Mouse (Mus musculus) myocyte (in vitro differentiated cells): ENCODE data around the gene Scd2. TPM values are rescaled to one million over a fixed set of nuclear protein-coding genes. Genes with fewer than 3 reads are reported as not detected.

ENCODE experiments used
- H3K27me3 ChIP-seq: one replicate; pipeline ENCODE4 v1.6.1; 2011; ENCODE audit not compliant: control insufficient read depth, insufficient read depth, insufficient read length
- H3K36me3 ChIP-seq: one replicate; pipeline ENCODE4 v1.6.1; 2011; ENCODE audit not compliant: control insufficient read depth, insufficient read depth
- H3K4me2 ChIP-seq: one replicate; pipeline ENCODE4 v1.6.1; 2011; ENCODE audit warnings: low read depth, control low read depth
- H3K4me3 ChIP-seq: one replicate; pipeline ENCODE4 v1.5.1; 2011; ENCODE audit warnings: mild to moderate bottlenecking, control low read depth, moderate library complexity
- H3K79me2 ChIP-seq: one replicate; pipeline ENCODE4 v1.6.1; 2011; ENCODE audit not compliant: control insufficient read depth, insufficient read depth
- H3ac ChIP-seq: one replicate; pipeline ENCODE4 v1.6.1; 2011; ENCODE audit not compliant: control insufficient read depth, insufficient read length
- CEBPB ChIP-seq: IDR thresholded peaks from 2 replicates; pipeline ENCODE4 v1.6.1; 2011; ENCODE audit warnings: mild to moderate bottlenecking, moderate library complexity; ENCODE audit not compliant: poor library complexity, insufficient read depth, severe bottlenecking
- E2F4 ChIP-seq: IDR thresholded peaks from one replicate; pipeline ENCODE4 v1.6.1; 2011; ENCODE audit warnings: mild to moderate bottlenecking, control low read depth, moderate library complexity; ENCODE audit not compliant: insufficient read depth
- MAX ChIP-seq: IDR thresholded peaks from one replicate; pipeline ENCODE4 v1.6.1; 2011; ENCODE audit warnings: low read depth, mild to moderate bottlenecking, control low read depth
- MYOD1 ChIP-seq, 3 experiments: IDR thresholded peaks; one replicate each; pipeline ENCODE4 v1.6.1; 2011; ENCODE audit warnings: control low read depth in 2 of 3, low read depth in 2 of 3, mild to moderate bottlenecking in 2 of 3, moderate library complexity in 1 of 3; ENCODE audit not compliant: insufficient read length in 2 of 3, control insufficient read depth in 1 of 3
- MYOG ChIP-seq, 3 experiments: IDR thresholded peaks; one replicate each; pipeline ENCODE4 v1.6.1; 2011; ENCODE audit warnings: control low read depth in 2 of 3, low read depth in 2 of 3, mild to moderate bottlenecking in 2 of 3; ENCODE audit not compliant: insufficient read length in 2 of 3, control insufficient read depth in 1 of 3, insufficient read depth in 1 of 3
- POLR2A ChIP-seq: IDR thresholded peaks from one replicate; pipeline ENCODE4 v1.6.1; 2011; ENCODE audit warnings: low read depth, mild to moderate bottlenecking, control low read depth, moderate library complexity; ENCODE audit not compliant: insufficient read length
- POLR2AphosphoS2 ChIP-seq: IDR thresholded peaks from one replicate; pipeline ENCODE4 v1.6.1; 2011; ENCODE audit warnings: low read depth, control low read depth; ENCODE audit not compliant: insufficient read length
- REST ChIP-seq: IDR thresholded peaks from one replicate; pipeline ENCODE4 v1.6.1; 2011; ENCODE audit warnings: mild to moderate bottlenecking, control low read depth, moderate library complexity; ENCODE audit not compliant: insufficient read depth, insufficient read length
- SRF ChIP-seq: IDR thresholded peaks from one replicate; pipeline ENCODE4 v1.6.1; 2011; ENCODE audit warnings: low read depth; ENCODE audit not compliant: control insufficient read depth, insufficient read length
- TCF12 ChIP-seq: IDR thresholded peaks from one replicate; pipeline ENCODE4 v1.6.1; 2011; ENCODE audit warnings: mild to moderate bottlenecking, control low read depth; ENCODE audit not compliant: poor library complexity, insufficient read depth, severe bottlenecking
- TCF3 ChIP-seq: IDR thresholded peaks from one replicate; pipeline ENCODE4 v1.6.1; 2011; ENCODE audit warnings: low read depth, control low read depth; ENCODE audit not compliant: insufficient read length
- USF1 ChIP-seq: IDR thresholded peaks from one replicate; pipeline ENCODE4 v1.6.1; 2011; ENCODE audit warnings: low read depth, mild to moderate bottlenecking, control low read depth, moderate library complexity
- polyA plus RNA-seq: library from polyadenylated mRNA; unstranded; fragments of >200 nt; fragmentation: generic; extraction: Trizol; gene quantifications from one replicate; pipeline ENCODE4 v1.2.1, GENCODE M21; 2012; ENCODE audit warnings: missing spikeins

Gene Scd2
- polyA plus RNA-seq, 1 experiment, result 868 TPM

DNA sequence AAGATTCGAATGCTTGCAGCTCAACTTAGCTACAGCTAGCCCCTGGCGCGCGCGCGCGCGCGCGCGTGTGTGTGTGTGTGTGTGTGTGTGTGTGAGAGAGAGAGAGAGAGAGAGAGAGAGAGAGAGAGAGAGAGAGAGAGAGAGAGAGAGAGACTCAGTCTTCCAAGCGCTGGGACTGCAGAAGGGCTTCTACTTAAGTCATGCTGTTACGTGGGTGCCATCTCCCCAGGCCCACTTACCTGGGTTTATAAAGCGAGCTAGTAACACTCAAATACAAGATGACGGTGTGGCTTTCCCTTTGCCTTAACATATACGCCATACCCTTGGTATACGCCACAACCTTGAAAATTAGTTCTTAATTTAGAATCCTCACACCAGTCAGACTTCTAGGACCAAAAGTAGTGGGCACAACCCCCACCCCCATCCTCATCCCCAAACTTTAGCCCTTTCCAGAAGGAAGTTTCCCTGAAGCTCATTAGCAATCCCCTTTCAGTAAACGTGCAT lies 25.9 kb upstream of the Scd2 start:
- Histone ChIP-seq H3K79me2 (no peaks in the 10 kb centered on the region), H3K36me3 (no peaks in the 10 kb centered on the region), H3ac (no peak overlapping the region), H3K4me3 (no peak overlapping the region), H3K4me2 (peak overlapping the region; percentile 70), H3K27me3 (no peaks in the 10 kb centered on the region)
- TF ChIP-seq MYOD1 (IDR thresholded peaks at IDR 0.05; ENCODE audit: control insufficient read depth in 1 of 3, insufficient read length in 2 of 3, low read depth in 2 of 3) (no peak), TCF3 (no peak), USF1 (no peak), POLR2AphosphoS2 (no peak), E2F4 (no peak), MYOG (IDR thresholded peaks at IDR 0.05; ENCODE audit: control insufficient read depth in 1 of 3, insufficient read depth in 1 of 3, insufficient read length in 2 of 3, low read depth in 2 of 3) (no peak), CEBPB (no peak), SRF (no peak), MAX (no peak), POLR2A (no peak), REST (no peak)

DNA sequence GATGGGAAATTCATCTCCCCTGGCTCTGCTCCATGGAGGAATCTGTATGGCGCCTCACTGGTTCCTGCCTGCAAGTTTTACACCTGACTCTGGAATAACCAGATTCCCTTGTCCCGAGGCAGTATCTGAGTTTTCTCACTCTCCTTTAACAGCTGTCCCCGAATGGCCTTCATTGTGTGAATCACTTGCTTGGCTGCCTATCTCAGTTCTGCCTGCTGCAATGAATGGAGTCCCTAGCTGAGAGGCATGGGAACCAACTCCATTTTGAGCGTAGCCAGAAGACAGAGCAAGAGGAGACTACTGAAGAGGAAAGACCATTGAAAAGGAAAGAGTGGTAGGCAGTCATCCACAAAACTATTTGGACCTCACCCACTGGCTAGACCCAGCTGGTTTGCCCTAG lies 19.8 kb upstream of the Scd2 start:
- no peak for TF ChIP-seq POLR2A
- no peak for TF ChIP-seq TCF3
- no peak for TF ChIP-seq CEBPB
- TF ChIP-seq SRF, result no peak
- no peak for TF ChIP-seq MYOG (IDR thresholded peaks at IDR 0.05; ENCODE audit: control insufficient read depth in 1 of 3, insufficient read depth in 1 of 3, insufficient read length in 2 of 3, low read depth in 2 of 3)
- TF ChIP-seq MYOD1 (IDR thresholded peaks at IDR 0.05; ENCODE audit: control insufficient read depth in 1 of 3, insufficient read length in 2 of 3, low read depth in 2 of 3), result no peak
- TF ChIP-seq TCF12, result no peak
- no peak for TF ChIP-seq E2F4
- TF ChIP-seq MAX, result no peak
- TF ChIP-seq POLR2AphosphoS2, result no peak
- TF ChIP-seq USF1, result no peak
- no peak for TF ChIP-seq REST

DNA sequence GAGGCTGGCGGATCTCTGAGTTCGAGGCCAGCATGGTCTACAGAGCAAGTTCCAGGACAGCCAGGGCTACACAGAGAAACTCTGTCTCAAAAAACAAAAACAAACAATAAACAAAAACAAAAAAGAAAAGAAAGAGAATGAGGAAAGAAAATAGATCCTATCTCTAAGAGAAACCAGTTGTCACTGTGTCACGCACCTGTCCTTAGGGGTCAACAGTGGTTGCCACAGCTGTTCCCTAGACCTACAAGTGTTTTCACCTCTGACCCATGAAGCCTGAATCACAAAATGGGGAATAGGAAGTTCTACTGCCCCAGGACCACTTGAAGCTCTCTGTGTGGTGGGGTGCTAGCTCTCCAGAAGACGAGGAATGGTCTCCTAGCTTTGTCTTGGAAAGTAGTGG lies 19.0 kb upstream of the Scd2 start:
- TF ChIP-seq MYOG (IDR thresholded peaks at IDR 0.05; ENCODE audit: control insufficient read depth in 1 of 3, insufficient read depth in 1 of 3, insufficient read length in 2 of 3, low read depth in 2 of 3) (peak in 2 of 3 experiments; percentile 56 to 71), TCF3 (peak; percentile 79), MYOD1 (IDR thresholded peaks at IDR 0.05; ENCODE audit: control insufficient read depth in 1 of 3, insufficient read length in 2 of 3, low read depth in 2 of 3) (peak in 2 of 3 experiments; percentile 75 to 90), MAX (no peak), CEBPB (no peak), TCF12 (peak; percentile 89)
- Histone ChIP-seq H3ac (no peak overlapping the region), H3K4me2 (peak overlapping the region; percentile 39), H3K36me3 (no peaks in the 10 kb centered on the region), H3K79me2 (no peaks in the 10 kb centered on the region), H3K27me3 (no peaks in the 10 kb centered on the region), H3K4me3 (no peak overlapping the region)

More for the DNA sequence above, 19.8 kb upstream of the Scd2 start:
- no peaks in the 10 kb centered on the region for H3K79me2 ChIP-seq
- no peak overlapping the region for H3K4me3 ChIP-seq
- H3K36me3 ChIP-seq, result no peaks in the 10 kb centered on the region
- no peak overlapping the region for H3ac ChIP-seq
- H3K27me3 ChIP-seq, result no peaks in the 10 kb centered on the region
- no peak overlapping the region for H3K4me2 ChIP-seq

DNA sequence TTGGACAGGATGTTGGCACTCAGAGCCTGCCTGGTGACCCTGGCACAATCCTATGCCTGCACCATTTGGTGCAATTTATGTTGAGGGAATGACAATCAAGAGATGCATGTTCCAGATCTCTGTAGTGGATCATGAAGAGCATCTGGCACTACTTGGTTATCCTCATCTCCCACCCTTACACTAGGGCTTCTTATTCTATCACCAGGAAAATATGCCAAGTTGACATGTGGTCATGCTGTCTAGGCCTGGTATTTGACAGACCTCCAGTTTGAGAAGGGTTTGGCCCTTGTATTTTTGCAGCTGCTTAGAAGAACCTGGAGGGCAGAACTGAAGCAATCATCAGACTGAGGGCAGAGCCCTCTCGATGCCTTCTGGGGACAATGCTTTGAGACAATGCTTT lies 18.1 kb upstream of the Scd2 start:
- no peaks in the 10 kb centered on the region for H3K79me2 ChIP-seq
- no peaks in the 10 kb centered on the region for H3K27me3 ChIP-seq
- H3K4me2 ChIP-seq, result peak overlapping the region; percentile 42
- peak; percentile 26; the same call in 1 of the 2 replicates for TF ChIP-seq CEBPB
- no peak for TF ChIP-seq E2F4
- no peak for TF ChIP-seq POLR2AphosphoS2
- no peak for TF ChIP-seq SRF
- no peak for TF ChIP-seq USF1
- peak; percentile 39 for TF ChIP-seq TCF12
- TF ChIP-seq TCF3, result no peak
- peak in 2 of 3 experiments; percentile 4 to 33 for TF ChIP-seq MYOG (IDR thresholded peaks at IDR 0.05; ENCODE audit: control insufficient read depth in 1 of 3, insufficient read depth in 1 of 3, insufficient read length in 2 of 3, low read depth in 2 of 3)
- no peak for TF ChIP-seq REST
- TF ChIP-seq POLR2A, result no peak
- peak in 2 of 3 experiments; percentile 9 to 26 for TF ChIP-seq MYOD1 (IDR thresholded peaks at IDR 0.05; ENCODE audit: control insufficient read depth in 1 of 3, insufficient read length in 2 of 3, low read depth in 2 of 3)
- TF ChIP-seq MAX, result no peak
- H3K4me3 ChIP-seq, result no peak overlapping the region
- H3ac ChIP-seq, result no peak overlapping the region
- H3K36me3 ChIP-seq, result no peaks in the 10 kb centered on the region

DNA sequence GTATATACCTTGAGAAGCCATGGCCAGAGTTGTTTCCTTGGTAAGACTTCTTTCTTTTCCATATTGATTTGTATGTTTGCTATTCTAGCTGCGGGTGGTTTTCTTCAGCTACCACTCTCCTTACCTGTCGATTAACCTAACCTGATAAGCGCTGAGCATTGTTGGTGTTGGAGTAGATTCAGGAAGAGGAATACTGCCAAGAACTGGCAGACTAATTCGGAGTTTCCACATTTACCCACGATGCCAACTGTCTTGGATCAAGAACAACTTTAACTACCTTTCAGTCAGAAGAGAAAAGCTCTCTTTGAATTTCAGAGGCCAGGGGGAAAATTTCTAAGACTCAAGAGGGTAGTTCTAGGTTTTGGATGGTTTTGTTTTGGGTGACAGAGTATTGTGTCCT lies 16.6 kb upstream of the Scd2 start:
- Histone ChIP-seq H3K36me3 (no peaks in the 10 kb centered on the region), H3K79me2 (no peaks in the 10 kb centered on the region), H3K4me3 (no peak overlapping the region), H3K27me3 (no peaks in the 10 kb centered on the region), H3ac (no peak overlapping the region), H3K4me2 (no peak overlapping the region)
- TF ChIP-seq REST (no peak), MAX (no peak), POLR2A (no peak), SRF (no peak), TCF12 (no peak), USF1 (no peak)
